Mouse (Mus musculus) CH12.LX (cell line): Measurements from ENCODE around the gene Galm. TPM values are rescaled to one million over a fixed set of nuclear protein-coding genes. Genes with fewer than 3 reads are reported as not detected.
A peak's percentile ranks its signal among the peaks of the same experiment; 100 is the strongest.

Experiments
- DNase-seq: peaks from one replicate; pipeline ENCODE4 v3.0.0-alpha.2; 2013; ENCODE audit errors: extremely low read depth
- H3K27ac ChIP-seq: 2 replicates; pipeline ENCODE4 v1.5.1; 2012; ENCODE audit warnings: low read depth, mild to moderate bottlenecking, control low read depth, moderate library complexity; ENCODE audit not compliant: insufficient read depth
- H3K27me3 ChIP-seq: replicated peaks from 2 replicates; pipeline ENCODE3; 2012; ENCODE audit warnings: inconsistent platforms
- H3K36me3 ChIP-seq, 2 experiments: replicated peaks in 1 of 2; 2 replicates each; pipeline versions ENCODE3 to v1.6.1; 2012; ENCODE audit warnings: inconsistent platforms in 1 of 2, low read length in 1 of 2, mild to moderate bottlenecking in 1 of 2, mixed read lengths in 1 of 2, moderate library complexity in 1 of 2; ENCODE audit not compliant: control insufficient read depth in 1 of 2, insufficient read depth in 1 of 2
- H3K4me1 ChIP-seq, 2 experiments: 2 replicates each; pipeline ENCODE4 v1.6.1; 2012; ENCODE audit warnings: inconsistent platforms in 1 of 2, moderate library complexity in 1 of 2; ENCODE audit not compliant: insufficient read depth in 2 of 2, control insufficient read depth in 1 of 2
- H3K4me2 ChIP-seq: 2 replicates; pipeline ENCODE4 v1.6.1; 2012; ENCODE audit warnings: low read depth, mild to moderate bottlenecking, control low read depth; ENCODE audit not compliant: poor library complexity, insufficient read depth, severe bottlenecking
- H3K4me3 ChIP-seq, 3 experiments: fragments of 150-350 bp in 1 of 3; sonication (generic) in 1 of 3; replicated peaks in 1 of 3; 2 replicates each; pipeline versions ENCODE3 to v1.5.1; 2011 to 2012; ENCODE audit warnings: low read depth in 2 of 3, low read length in 2 of 3, mild to moderate bottlenecking in 2 of 3, moderate library complexity in 2 of 3, control low read depth in 1 of 3, improper control_type of control experiment in 1 of 3, inconsistent platforms in 1 of 3, mixed read lengths in 1 of 3; ENCODE audit not compliant: poor library complexity in 1 of 3
- H3K79me2 ChIP-seq: replicated peaks from 2 replicates; pipeline ENCODE4 v1.6.1; 2012; ENCODE audit warnings: mild to moderate bottlenecking, moderate library complexity; ENCODE audit not compliant: control insufficient read depth, poor library complexity, insufficient read depth, severe bottlenecking; ENCODE audit errors: extremely low read depth
- H3K9ac ChIP-seq: 2 replicates; pipeline ENCODE4 v1.6.1; 2012; ENCODE audit warnings: low read depth, mild to moderate bottlenecking, control low read depth, moderate library complexity; ENCODE audit not compliant: insufficient read depth
- H3K9me3 ChIP-seq: replicated peaks from 2 replicates; pipeline ENCODE3; 2012; ENCODE audit warnings: low read length, inconsistent platforms, mixed read lengths
- BHLHE40 ChIP-seq: IDR thresholded peaks from 2 replicates; pipeline ENCODE4 v1.6.1; 2011; ENCODE audit warnings: mild to moderate bottlenecking, low read depth, low read length, improper control_type of control experiment
- CHD1 ChIP-seq: IDR thresholded peaks from 2 replicates; pipeline ENCODE4 v1.6.1; 2012; ENCODE audit warnings: low read depth, low read length, improper control_type of control experiment, inconsistent platforms
- CHD2 ChIP-seq: IDR thresholded peaks from 2 replicates; pipeline ENCODE4 v1.6.1; 2011; ENCODE audit warnings: low read length, improper control_type of control experiment
- CTCF ChIP-seq, 2 experiments: IDR thresholded peaks in 1 of 2; conservative IDR thresholded peaks in 1 of 2; 2 replicates each; pipeline ENCODE4 v1.5.1; 2011 to 2012; ENCODE audit warnings: low read depth in 2 of 2, low read length in 2 of 2, improper control_type of control experiment in 1 of 2, inconsistent platforms in 1 of 2, mild to moderate bottlenecking in 1 of 2, moderate library complexity in 1 of 2
- E2F4 ChIP-seq: IDR thresholded peaks from 2 replicates; pipeline ENCODE4 v1.6.1; 2011; ENCODE audit warnings: low read depth, low read length, improper control_type of control experiment; ENCODE audit not compliant: insufficient replicate concordance
- ELF1 ChIP-seq: IDR thresholded peaks from 2 replicates; pipeline ENCODE4 v1.6.1; 2014; ENCODE audit warnings: low read depth, mild to moderate bottlenecking, inconsistent platforms, low read length, improper control_type of control experiment
- EP300 ChIP-seq: IDR thresholded peaks from 2 replicates; pipeline ENCODE4 v1.6.1; 2011; ENCODE audit warnings: low read length, improper control_type of control experiment
- ETS1 ChIP-seq: conservative IDR thresholded peaks from 2 replicates; pipeline ENCODE4 v1.6.1; 2012; ENCODE audit warnings: low read depth, mild to moderate bottlenecking, inconsistent platforms, low read length, improper control_type of control experiment, moderate library complexity
- GABPA ChIP-seq: IDR thresholded peaks from 2 replicates; pipeline ENCODE4 v1.6.1; 2012; ENCODE audit warnings: low read depth, low read length, improper control_type of control experiment, inconsistent platforms; ENCODE audit not compliant: insufficient replicate concordance
- HCFC1 ChIP-seq: IDR thresholded peaks from 2 replicates; pipeline ENCODE4 v1.6.1; 2012; ENCODE audit warnings: low read depth, mild to moderate bottlenecking, inconsistent platforms, low read length, improper control_type of control experiment
- IRF4 ChIP-seq: IDR thresholded peaks from 2 replicates; pipeline ENCODE4 v1.6.1; 2014; ENCODE audit warnings: low read depth, mild to moderate bottlenecking, inconsistent platforms, low read length, improper control_type of control experiment
- JUN ChIP-seq: IDR thresholded peaks from 2 replicates; pipeline ENCODE4 v1.6.1; 2011; ENCODE audit warnings: low read depth, mild to moderate bottlenecking, low read length, improper control_type of control experiment, moderate library complexity; ENCODE audit not compliant: insufficient read depth
- JUND ChIP-seq: conservative IDR thresholded peaks from 2 replicates; pipeline ENCODE4 v1.6.1; 2011; ENCODE audit warnings: low read depth, low read length, improper control_type of control experiment
- KAT2A ChIP-seq: IDR thresholded peaks from 2 replicates; pipeline ENCODE4 v1.6.1; 2012; ENCODE audit warnings: low read length, improper control_type of control experiment, inconsistent platforms; ENCODE audit not compliant: insufficient replicate concordance
- MAFK ChIP-seq: IDR thresholded peaks from 2 replicates; pipeline ENCODE4 v1.6.1; 2011; ENCODE audit warnings: low read length, improper control_type of control experiment; ENCODE audit not compliant: insufficient replicate concordance
- MAX ChIP-seq: IDR thresholded peaks from 2 replicates; pipeline ENCODE4 v1.6.1; 2011; ENCODE audit warnings: low read length, improper control_type of control experiment
- MAZ ChIP-seq: IDR thresholded peaks from 2 replicates; pipeline ENCODE4 v1.6.1; 2012; ENCODE audit warnings: low read depth, mild to moderate bottlenecking, inconsistent platforms, low read length, improper control_type of control experiment, moderate library complexity
- MEF2A ChIP-seq: IDR thresholded peaks from 2 replicates; pipeline ENCODE4 v1.6.1; 2014; ENCODE audit warnings: low read depth, mild to moderate bottlenecking, inconsistent platforms, low read length, improper control_type of control experiment, borderline replicate concordance
- MXI1 ChIP-seq: IDR thresholded peaks from 2 replicates; pipeline ENCODE4 v1.6.1; 2011; ENCODE audit warnings: mild to moderate bottlenecking, low read depth, low read length, improper control_type of control experiment
- MYC ChIP-seq: IDR thresholded peaks from 2 replicates; pipeline ENCODE4 v1.6.1; 2011; ENCODE audit warnings: low read depth, mild to moderate bottlenecking, improper control_type of control experiment, low read length
- NELFE ChIP-seq: IDR thresholded peaks from 2 replicates; pipeline ENCODE4 v1.6.1; 2011; ENCODE audit warnings: low read depth, low read length, improper control_type of control experiment
- NRF1 ChIP-seq: IDR thresholded peaks from 2 replicates; pipeline ENCODE4 v1.6.1; 2014; ENCODE audit warnings: low read depth, mild to moderate bottlenecking, inconsistent platforms, low read length, improper control_type of control experiment, moderate library complexity
- PAX5 ChIP-seq: IDR thresholded peaks from 2 replicates; pipeline ENCODE4 v1.6.1; 2012; ENCODE audit warnings: low read length, inconsistent platforms, mixed read lengths
- POLR2A ChIP-seq: IDR thresholded peaks from 2 replicates; pipeline ENCODE4 v1.6.1; 2011; ENCODE audit warnings: low read depth, mild to moderate bottlenecking, improper control_type of control experiment, low read length
- POLR2AphosphoS2 ChIP-seq: IDR thresholded peaks from 2 replicates; pipeline ENCODE4 v1.6.1; 2011; ENCODE audit warnings: low read depth, low read length, improper control_type of control experiment
- RAD21 ChIP-seq: IDR thresholded peaks from 2 replicates; pipeline ENCODE4 v1.6.1; 2011; ENCODE audit warnings: low read depth, mild to moderate bottlenecking, low read length, improper control_type of control experiment, moderate library complexity
- RCOR1 ChIP-seq: conservative IDR thresholded peaks from 2 replicates; pipeline ENCODE4 v1.6.1; 2012; ENCODE audit warnings: low read depth, mild to moderate bottlenecking, inconsistent platforms, low read length, improper control_type of control experiment
- SIN3A ChIP-seq: IDR thresholded peaks from 2 replicates; pipeline ENCODE4 v1.6.1; 2012; ENCODE audit warnings: low read length, improper control_type of control experiment, inconsistent platforms
- SMC3 ChIP-seq: IDR thresholded peaks from 2 replicates; pipeline ENCODE4 v1.6.1; 2011; ENCODE audit warnings: low read depth, low read length, improper control_type of control experiment
- TBP ChIP-seq: conservative IDR thresholded peaks from 2 replicates; pipeline ENCODE4 v1.6.1; 2011; ENCODE audit warnings: low read depth, low read length, improper control_type of control experiment
- TCF12 ChIP-seq: IDR thresholded peaks from 2 replicates; pipeline ENCODE4 v1.6.1; 2014; ENCODE audit warnings: low read depth, mild to moderate bottlenecking, inconsistent platforms, low read length, improper control_type of control experiment
- UBTF ChIP-seq: IDR thresholded peaks from 2 replicates; pipeline ENCODE4 v1.6.1; 2012; ENCODE audit warnings: low read depth, mild to moderate bottlenecking, inconsistent platforms, low read length, improper control_type of control experiment, moderate library complexity
- USF1 ChIP-seq: IDR thresholded peaks from 2 replicates; pipeline ENCODE4 v1.6.1; 2014; ENCODE audit warnings: low read depth, mild to moderate bottlenecking, inconsistent platforms, low read length, improper control_type of control experiment
- USF2 ChIP-seq: conservative IDR thresholded peaks from 2 replicates; pipeline ENCODE4 v1.6.1; 2011; ENCODE audit warnings: low read depth, low read length, improper control_type of control experiment
- ZC3H11A ChIP-seq: IDR thresholded peaks from 2 replicates; pipeline ENCODE4 v1.6.1; 2012; ENCODE audit warnings: low read depth, mild to moderate bottlenecking, inconsistent platforms, low read length, improper control_type of control experiment
- ZKSCAN1 ChIP-seq: IDR thresholded peaks from 2 replicates; pipeline ENCODE4 v1.6.1; 2012; ENCODE audit warnings: low read depth, inconsistent platforms, low read length, improper control_type of control experiment, borderline replicate concordance
- ZMIZ1 ChIP-seq: IDR thresholded peaks from 2 replicates; pipeline ENCODE4 v1.6.1; 2012; ENCODE audit warnings: low read depth, mild to moderate bottlenecking, inconsistent platforms, low read length, improper control_type of control experiment
- ZNF384 ChIP-seq: IDR thresholded peaks from 2 replicates; pipeline ENCODE4 v1.6.1; 2012; ENCODE audit warnings: low read depth, low read length, improper control_type of control experiment, inconsistent platforms
- dilution Hi-C: fragments of 300-500 bp; cut with MboI; formaldehyde crosslinking; loops from 2 replicates; pipeline ENCODE4 v1.14.3; 2020; ENCODE audit warnings: low sequenced_read_pairs; ENCODE audit not compliant: extremely low pct_unique_long_range_greater_than_20kb, extremely low pct_ligation_motif_present
- in situ Hi-C: fragments of 300-500 bp; cut with MboI; formaldehyde crosslinking; loops from 3 replicates; pipeline ENCODE4 v1.14.3; 2019; ENCODE audit warnings: low sequenced_read_pairs, low pct_ligation_motif_present, low pct_unique_long_range_greater_than_20kb, mixed read lengths
- polyA plus RNA-seq: library from polyadenylated mRNA; unstranded; fragments of >175 nt; gene quantifications from 2 replicates; pipeline ENCODE4 v1.2.1, GENCODE M21; 2012; ENCODE audit warnings: low read depth; ENCODE audit not compliant: insufficient read length
- total RNA-seq, 2 experiments: library from RNA; depleted of rRNA; stranded (reverse); fragments of 300-350 nt in 1 of 2; fragments of >200 nt in 1 of 2; gene quantifications; 2 replicates each; pipeline ENCODE4 v1.2.3; 2012 to 2014

Galm gene
- total and polyA plus RNA-seq, 3 experiments: 0.09 TPM; not detected in 2

GRCm38 (mm10) chr17:80221890-80222628 lies 94.8 kb downstream of the Galm start:
- peaks cover 12% of the 10 kb centered on the region for H3K79me2 ChIP-seq
- DNase-seq: peak; percentile 84
- no peaks in the 10 kb centered on the region for H3K9me3 ChIP-seq
- peak overlapping the region; percentile 39; the same call in 1 of the 2 replicates for H3K9ac ChIP-seq
- TF ChIP-seq MAFK: 0 out of 2 replicates have a peak, but pooled peaks have one; percentile 31
- no peak for TF ChIP-seq ZC3H11A
- 0 out of 2 replicates have a peak, but pooled peaks have one; percentile 28 for TF ChIP-seq RCOR1
- no peak for TF ChIP-seq CHD1
- TF ChIP-seq ZNF384: peak; percentile 83; the same call in 1 of the 2 replicates
- TF ChIP-seq UBTF: no peak
- no peak for TF ChIP-seq POLR2A
- TF ChIP-seq ELF1: no peak; the same call in 1 of the 2 replicates
- TF ChIP-seq CHD2: no peak
- TF ChIP-seq NRF1: no peak
- TF ChIP-seq ZKSCAN1: no peak
- no peak for TF ChIP-seq PAX5
- peak; percentile 42 for TF ChIP-seq RAD21
- peak; percentile 24 to 69; a peak in 3 of 4 replicates for TF ChIP-seq CTCF (conservative IDR thresholded peaks at IDR 0.05 in 1 of 2, IDR thresholded peaks at IDR 0.05 in 1 of 2; ENCODE audit: low read depth in 2 of 2, low read length in 2 of 2)
- peak; percentile 41; the same call in 1 of the 2 replicates for TF ChIP-seq ETS1
- TF ChIP-seq USF1: no peak; the same call in 1 of the 2 replicates
- TF ChIP-seq MAX: peak; percentile 68
- no peak for TF ChIP-seq GABPA
- TF ChIP-seq IRF4: peak; percentile 77
- no peak for TF ChIP-seq POLR2AphosphoS2
- peak; percentile 11; the same call in 1 of the 2 replicates for TF ChIP-seq BHLHE40
- TF ChIP-seq KAT2A: no peak
- TF ChIP-seq TBP: no peak
- no peak; the same call in none of the 2 replicates for TF ChIP-seq SIN3A
- no peak for TF ChIP-seq ZMIZ1
- TF ChIP-seq MYC: peak; percentile 45; the same call in 1 of the 2 replicates
- TF ChIP-seq E2F4: no peak
- TF ChIP-seq TCF12: 0 out of 2 replicates have a peak, but pooled peaks have one; percentile 14
- TF ChIP-seq MXI1: peak; percentile 64; the same call in 1 of the 2 replicates
- TF ChIP-seq NELFE: no peak
- 0 out of 2 replicates have a peak, but pooled peaks have one; percentile 4 for TF ChIP-seq JUN
- TF ChIP-seq EP300: peak; percentile 70
- TF ChIP-seq HCFC1: peak; percentile 42; the same call in 1 of the 2 replicates
- TF ChIP-seq SMC3: peak; percentile 28; the same call in 1 of the 2 replicates
- peak; percentile 40; the same call in 1 of the 2 replicates for TF ChIP-seq MAZ
- peak; percentile 73; the same call in 1 of the 2 replicates for TF ChIP-seq MEF2A
- no peak for TF ChIP-seq USF2
- TF ChIP-seq JUND: peak; percentile 41; the same call in 1 of the 2 replicates
- H3K27me3 ChIP-seq: no peaks in the 10 kb centered on the region
- dilution Hi-C loops (no loop called here), in situ Hi-C loops (no loop called here)
- peaks cover 5 to 32% of the 10 kb centered on the region in 2 experiments; a peak in 3 of 4 replicates for H3K4me1 ChIP-seq
- no peak overlapping the region for H3K4me3 ChIP-seq
- peaks cover 0 to 5% of the 10 kb centered on the region in 2 experiments for H3K36me3 ChIP-seq
- peak overlapping the region; percentile 84 for H3K4me2 ChIP-seq
- H3K27ac ChIP-seq: no peak overlapping the region
